Mouse (Mus musculus): ENCODE results near the gene Gm10644.

Gm10644 gene

GRCm38 (mm10) chr8:83898456-83898855 lies 56.5 kb downstream of the Gm10644 start:
- DNase-seq (ENCODE audit: low read depth, low spot score) = no peak

- DNase-seq (ENCODE audit: low read depth, low spot score) = no peak
Measured at GRCm38 (mm10) chr8:83897211-83897610, 57.8 kb downstream of the Gm10644 start.

GRCm38 (mm10) chr8:83896461-83896860 lies 58.5 kb downstream of the Gm10644 start:
- DNase-seq (ENCODE audit: low read depth, low spot score) = no peak

GRCm38 (mm10) chr8:83895894-83896293 lies 59.1 kb downstream of the Gm10644 start:
- no peak for DNase-seq (ENCODE audit: low read depth, low spot score)

- no peak for DNase-seq (ENCODE audit: low read depth, low spot score)
Measured at GRCm38 (mm10) chr8:83893915-83894314, 61.1 kb downstream of the Gm10644 start.

GRCm38 (mm10) chr8:83892061-83892460 lies 62.9 kb downstream of the Gm10644 start:
- DNase-seq (ENCODE audit: low read depth, low spot score) = no peak

GRCm38 (mm10) chr8:83888409-83888808 lies 66.6 kb downstream of the Gm10644 start:
- no peak for DNase-seq (ENCODE audit: low read depth, low spot score)

Data from brain, embryonic 18.5 days (tissue).